Mouse (Mus musculus): Measurements from ENCODE around the gene Scamp5. TPM values are rescaled to one million over a fixed set of nuclear protein-coding genes. Genes with fewer than 3 reads are reported as not detected.
"Not testable (repeated sequence)": the region's sequence is repeated elsewhere in the genome, so short reads cannot be mapped to it uniquely, and the experiment has no call there.

The Scamp5 gene
- total RNA-seq, 1 experiment = 50.4 TPM

DNA sequence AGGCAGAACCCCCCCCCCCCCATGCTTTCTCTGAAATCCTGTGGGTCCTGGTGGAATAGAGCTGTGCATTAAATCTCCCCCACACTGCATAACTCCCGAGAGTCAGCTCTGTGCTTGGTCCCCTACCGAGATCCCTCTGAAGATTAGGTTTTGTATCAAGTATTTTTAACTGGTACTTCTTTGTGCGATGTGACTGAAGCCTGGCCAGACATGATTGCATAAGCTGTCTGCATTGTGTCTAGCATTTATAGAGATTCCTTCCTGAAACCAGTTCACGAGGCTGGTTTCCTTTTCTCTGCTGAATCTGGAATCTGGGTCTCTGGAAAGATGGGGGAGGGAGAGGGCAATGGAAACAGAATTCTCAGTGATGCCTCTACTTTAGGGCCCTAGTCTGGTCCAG lies 39.5 kb downstream of the Scamp5 start:
- Histone ChIP-seq H3K27ac (ENCODE audit: insufficient read depth, low read depth, low read length, poor library complexity, severe bottlenecking) (peak overlapping the region; percentile 81), H3K4me1 (ENCODE audit: control insufficient read depth in 2 of 2, insufficient read depth in 2 of 2, low read length in 2 of 2, poor library complexity in 1 of 2) (peaks cover 12 to 41% of the 10 kb centered on the region in 2 experiments; a peak in 3 of 4 replicates), H3K9me3 (ENCODE audit: control insufficient read depth, insufficient read depth, low read depth, low read length) (no peaks in the 10 kb centered on the region), H3K4me3 (ENCODE audit: insufficient read depth in 1 of 2, low read depth in 1 of 2, low read length in 2 of 2, poor library complexity in 1 of 2, severe bottlenecking in 1 of 2) (no peak overlapping the region), H3K36me3 (ENCODE audit: control insufficient read depth, insufficient read depth, low read length, poor library complexity, severe bottlenecking) (peaks cover 4% of the 10 kb centered on the region), H3K9ac (ENCODE audit: insufficient read depth, low read depth, low read length, poor library complexity, severe bottlenecking) (peak overlapping the region; percentile 2; the same call in 1 of the 2 replicates)
- in situ Hi-C loops (cut with MboI; ENCODE audit: low sequenced_read_pairs in 2 of 2, unreplicated experiment in 2 of 2) = no loop called here
- DNase-seq (ENCODE audit: low read depth, low spot score) = no peak
- TF ChIP-seq ZNF384 (IDR thresholded peaks at IDR 0.05; ENCODE audit: low read depth, low read length) = no peak
- TF ChIP-seq CHD2 (IDR thresholded peaks at IDR 0.05; ENCODE audit: low read depth, low read length) = no peak
- TF ChIP-seq ZC3H11A (IDR thresholded peaks at IDR 0.05; ENCODE audit: borderline replicate concordance, low read depth, low read length) = no peak
- TF ChIP-seq MAFK (IDR thresholded peaks at IDR 0.05; ENCODE audit: insufficient read depth, low read depth, low read length) = no peak
- no peak for TF ChIP-seq HCFC1 (IDR thresholded peaks at IDR 0.05; ENCODE audit: borderline replicate concordance, insufficient read depth, low read length)

DNA sequence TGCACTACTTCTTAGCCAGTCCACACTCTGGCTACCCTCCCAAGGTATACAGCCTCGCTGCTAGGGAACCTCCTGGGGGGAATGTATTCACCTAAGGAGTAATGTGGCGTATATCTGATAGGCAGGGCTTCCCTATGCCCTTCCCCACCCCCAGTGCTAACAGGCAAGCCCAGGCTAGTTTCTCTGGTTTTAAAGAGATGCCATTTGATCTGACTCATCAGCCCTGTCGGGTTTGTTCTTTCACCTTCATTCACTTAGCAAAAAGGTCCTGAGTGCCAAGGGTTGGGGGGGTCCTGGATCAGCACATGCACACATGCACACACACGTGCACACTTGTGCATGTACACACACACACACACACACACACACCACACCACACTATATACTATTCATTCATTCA lies 39.9 kb downstream of the Scamp5 start:
- H3K9me3 ChIP-seq (ENCODE audit: control insufficient read depth, insufficient read depth, low read depth, low read length) = no peaks in the 10 kb centered on the region
- H3K27ac ChIP-seq (ENCODE audit: insufficient read depth, low read depth, low read length, poor library complexity, severe bottlenecking) = peak overlapping the region; percentile 81
- H3K36me3 ChIP-seq (ENCODE audit: control insufficient read depth, insufficient read depth, low read length, poor library complexity, severe bottlenecking) = peaks cover 6% of the 10 kb centered on the region
- 0 out of 2 replicates have a peak, but pooled peaks have one; percentile 21 for TF ChIP-seq CHD2 (IDR thresholded peaks at IDR 0.05; ENCODE audit: low read depth, low read length)
- TF ChIP-seq ZC3H11A (IDR thresholded peaks at IDR 0.05; ENCODE audit: borderline replicate concordance, low read depth, low read length) = no peak
- DNase-seq (ENCODE audit: low read depth, low spot score) = peak; percentile 28
- peaks cover 12 to 36% of the 10 kb centered on the region in 2 experiments; a peak in 3 of 4 replicates for H3K4me1 ChIP-seq (ENCODE audit: control insufficient read depth in 2 of 2, insufficient read depth in 2 of 2, low read length in 2 of 2, poor library complexity in 1 of 2)
- no peak overlapping the region for H3K4me3 ChIP-seq (ENCODE audit: insufficient read depth in 1 of 2, low read depth in 1 of 2, low read length in 2 of 2, poor library complexity in 1 of 2, severe bottlenecking in 1 of 2)
- peak overlapping the region; percentile 2; the same call in 1 of the 2 replicates for H3K9ac ChIP-seq (ENCODE audit: insufficient read depth, low read depth, low read length, poor library complexity, severe bottlenecking)
- in situ Hi-C loops (cut with MboI; ENCODE audit: low sequenced_read_pairs in 2 of 2, unreplicated experiment in 2 of 2) = no loop called here

DNA sequence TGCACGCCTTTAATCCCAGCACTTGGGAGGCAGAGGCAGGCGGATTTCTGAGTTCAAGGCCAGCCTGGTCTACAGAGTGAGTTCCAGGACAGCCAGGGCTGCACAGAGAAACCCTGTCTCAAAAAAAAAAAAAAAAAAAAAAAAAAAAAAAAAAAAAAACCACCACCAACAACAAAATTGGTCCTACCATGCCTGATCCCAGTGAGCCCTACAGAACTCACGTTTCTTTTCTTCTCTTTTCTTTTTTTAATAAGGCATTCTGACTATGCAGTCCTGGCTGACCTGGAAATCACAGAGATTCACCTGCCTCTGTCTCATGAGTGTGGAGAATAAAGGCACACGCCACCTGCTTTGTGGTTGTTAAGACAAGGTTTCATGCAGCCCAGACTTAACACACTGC lies 40.7 kb downstream of the Scamp5 start:
- TF ChIP-seq ZNF384 (IDR thresholded peaks at IDR 0.05; ENCODE audit: low read depth, low read length) = 0 out of 2 replicates have a peak, but pooled peaks have one; percentile 30
- H3K4me3 ChIP-seq (ENCODE audit: insufficient read depth in 1 of 2, low read depth in 1 of 2, low read length in 2 of 2, poor library complexity in 1 of 2, severe bottlenecking in 1 of 2); H3K36me3 ChIP-seq (ENCODE audit: control insufficient read depth, insufficient read depth, low read length, poor library complexity, severe bottlenecking); DNase-seq (ENCODE audit: low read depth, low spot score); in situ Hi-C loops (cut with MboI; ENCODE audit: low sequenced_read_pairs in 2 of 2, unreplicated experiment in 2 of 2); H3K9me3 ChIP-seq (ENCODE audit: control insufficient read depth, insufficient read depth, low read depth, low read length): not testable (repeated sequence)
- Histone ChIP-seq H3K9ac (ENCODE audit: insufficient read depth, low read depth, low read length, poor library complexity, severe bottlenecking) (peak overlapping the region; percentile 6; the same call in 1 of the 2 replicates), H3K27ac (ENCODE audit: insufficient read depth, low read depth, low read length, poor library complexity, severe bottlenecking) (peak overlapping the region; percentile 81; the same call in 1 of the 2 replicates), H3K4me1 (ENCODE audit: control insufficient read depth in 2 of 2, insufficient read depth in 2 of 2, low read length in 2 of 2, poor library complexity in 1 of 2) (peaks cover 12 to 33% of the 10 kb centered on the region in 2 experiments; a peak in 3 of 4 replicates)

DNA sequence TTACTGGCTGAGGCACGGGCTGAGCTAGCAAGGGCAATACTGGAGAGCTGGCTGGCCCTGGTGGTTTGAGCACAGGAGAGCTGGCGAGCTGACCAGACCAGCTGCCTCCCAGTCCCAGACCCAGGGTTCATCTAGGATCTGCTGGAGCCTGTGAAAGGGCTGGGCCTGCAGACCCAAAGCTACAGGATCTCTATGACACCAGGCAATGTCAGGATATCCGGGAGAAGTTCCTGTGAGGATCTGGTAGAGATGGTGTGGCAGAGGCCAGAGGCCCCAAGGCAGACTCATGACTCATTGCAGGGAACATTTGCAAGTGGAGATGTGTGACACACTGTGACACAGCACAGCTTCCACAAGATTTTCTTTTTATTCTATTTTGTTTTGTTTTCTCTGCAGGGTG lies 42.7 kb downstream of the Scamp5 start:
- H3K36me3 ChIP-seq (ENCODE audit: control insufficient read depth, insufficient read depth, low read length, poor library complexity, severe bottlenecking) = peaks cover 2% of the 10 kb centered on the region; the same call in 1 of the 2 replicates
- peaks cover 6 to 28% of the 10 kb centered on the region in 2 experiments; a peak in 3 of 4 replicates for H3K4me1 ChIP-seq (ENCODE audit: control insufficient read depth in 2 of 2, insufficient read depth in 2 of 2, low read length in 2 of 2, poor library complexity in 1 of 2)
- H3K27ac ChIP-seq (ENCODE audit: insufficient read depth, low read depth, low read length, poor library complexity, severe bottlenecking) = no peak overlapping the region
- no peak overlapping the region for H3K4me3 ChIP-seq (ENCODE audit: insufficient read depth in 1 of 2, low read depth in 1 of 2, low read length in 2 of 2, poor library complexity in 1 of 2, severe bottlenecking in 1 of 2)
- H3K9me3 ChIP-seq (ENCODE audit: control insufficient read depth, insufficient read depth, low read depth, low read length) = no peaks in the 10 kb centered on the region
- DNase-seq (ENCODE audit: low read depth, low spot score) = no peak
- TF ChIP-seq HCFC1 (IDR thresholded peaks at IDR 0.05; ENCODE audit: borderline replicate concordance, insufficient read depth, low read length) (no peak), ZNF384 (IDR thresholded peaks at IDR 0.05; ENCODE audit: low read depth, low read length) (no peak)
- in situ Hi-C loops (cut with MboI; ENCODE audit: low sequenced_read_pairs in 2 of 2, unreplicated experiment in 2 of 2) = no loop called here
- no peak overlapping the region for H3K9ac ChIP-seq (ENCODE audit: insufficient read depth, low read depth, low read length, poor library complexity, severe bottlenecking)

DNA sequence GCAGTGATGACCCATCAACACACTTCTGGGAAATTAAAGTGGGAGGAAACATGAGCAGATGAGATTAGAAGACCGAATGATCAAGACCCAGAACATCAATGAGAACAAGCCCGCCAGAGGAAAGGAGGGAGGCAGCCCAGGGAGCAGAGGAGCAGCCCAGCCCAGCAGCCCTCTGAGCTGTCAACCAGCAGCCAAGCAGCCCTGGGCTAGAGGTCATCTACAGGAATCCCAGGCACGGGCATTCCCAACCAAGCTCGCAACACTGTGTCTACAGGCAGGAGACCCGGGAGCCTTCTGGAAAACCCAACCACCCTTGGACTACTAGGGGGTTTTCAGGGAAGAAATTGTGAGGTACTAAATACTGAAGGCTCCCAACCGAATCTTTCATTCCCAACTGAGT lies 43.8 kb downstream of the Scamp5 start:
- peaks cover 6 to 24% of the 10 kb centered on the region in 2 experiments; a peak in 3 of 4 replicates for H3K4me1 ChIP-seq (ENCODE audit: control insufficient read depth in 2 of 2, insufficient read depth in 2 of 2, low read length in 2 of 2, poor library complexity in 1 of 2)
- no peaks in the 10 kb centered on the region for H3K9me3 ChIP-seq (ENCODE audit: control insufficient read depth, insufficient read depth, low read depth, low read length)
- H3K27ac ChIP-seq (ENCODE audit: insufficient read depth, low read depth, low read length, poor library complexity, severe bottlenecking) = no peak overlapping the region
- no peak for TF ChIP-seq HCFC1 (IDR thresholded peaks at IDR 0.05; ENCODE audit: borderline replicate concordance, insufficient read depth, low read length)
- TF ChIP-seq ZC3H11A (IDR thresholded peaks at IDR 0.05; ENCODE audit: borderline replicate concordance, low read depth, low read length) = no peak
- no peak for TF ChIP-seq CHD2 (IDR thresholded peaks at IDR 0.05; ENCODE audit: low read depth, low read length)
- TF ChIP-seq ZNF384 (IDR thresholded peaks at IDR 0.05; ENCODE audit: low read depth, low read length) = no peak
- TF ChIP-seq MAFK (IDR thresholded peaks at IDR 0.05; ENCODE audit: insufficient read depth, low read depth, low read length) = no peak
- in situ Hi-C loops (cut with MboI; ENCODE audit: low sequenced_read_pairs in 2 of 2, unreplicated experiment in 2 of 2) = no loop called here
- no peak overlapping the region for H3K4me3 ChIP-seq (ENCODE audit: insufficient read depth in 1 of 2, low read depth in 1 of 2, low read length in 2 of 2, poor library complexity in 1 of 2, severe bottlenecking in 1 of 2)
- no peak overlapping the region for H3K9ac ChIP-seq (ENCODE audit: insufficient read depth, low read depth, low read length, poor library complexity, severe bottlenecking)
- no peak for DNase-seq (ENCODE audit: low read depth, low spot score)
- peaks cover 7% of the 10 kb centered on the region; the same call in 1 of the 2 replicates for H3K36me3 ChIP-seq (ENCODE audit: control insufficient read depth, insufficient read depth, low read length, poor library complexity, severe bottlenecking)
